Mouse (Mus musculus) hindbrain, embryonic 12.5 days (tissue): ENCODE results near the gene Egfem1. TPM values are rescaled to one million over a fixed set of nuclear protein-coding genes. Genes with fewer than 3 reads are reported as not detected.

Source experiments
- ATAC-seq: fragments of 200-750 bp; cut with Nextera tagmentation; 2 replicates; pipeline ENCODE4 v1.8.0; 2017; ENCODE audit warnings: moderate TSS enrichment; ENCODE audit not compliant: low FRiP score
- H3K27ac ChIP-seq: fragments of 300-500 bp; sonication (generic); 2 replicates; pipeline ENCODE4 v1.5.1; 2016; ENCODE audit warnings: mild to moderate bottlenecking
- H3K27me3 ChIP-seq: fragments of 300-500 bp; sonication (generic); 2 replicates; pipeline ENCODE4 v1.6.1; 2016; ENCODE audit warnings: mild to moderate bottlenecking
- H3K36me3 ChIP-seq: fragments of 300-500 bp; sonication (generic); 2 replicates; pipeline ENCODE4 v1.6.1; 2016; ENCODE audit warnings: mild to moderate bottlenecking
- H3K4me1 ChIP-seq: fragments of 300-500 bp; sonication (generic); 2 replicates; pipeline ENCODE4 v1.6.1; 2016
- H3K4me2 ChIP-seq: fragments of 300-500 bp; sonication (generic); replicated peaks from 2 replicates; pipeline ENCODE4 v1.6.1; 2016; ENCODE audit warnings: mild to moderate bottlenecking
- H3K4me3 ChIP-seq: fragments of 300-500 bp; sonication (generic); 2 replicates; pipeline ENCODE4 v1.5.1; 2016; ENCODE audit warnings: mild to moderate bottlenecking
- H3K9ac ChIP-seq: fragments of 300-500 bp; sonication (generic); 2 replicates; pipeline ENCODE4 v1.6.1; 2016; ENCODE audit warnings: mild to moderate bottlenecking, moderate library complexity
- H3K9me3 ChIP-seq: fragments of 300-500 bp; sonication (generic); replicated peaks from 2 replicates; pipeline ENCODE4 v1.6.1; 2016; ENCODE audit warnings: mild to moderate bottlenecking
- WGBS: fragments of 180-500 bp; shearing (Covaris S2); methylation state at CpG from one replicate; pipeline ENCODE4 v1.1.7; 2016; 5-methylcytosine and 5-hydroxymethylcytosine counted together
- polyA plus RNA-seq: library from polyadenylated mRNA; unstranded; fragments of >200 nt; fragmentation: Nextera tagmentation; extraction: Ambion mirVana; gene quantifications from 2 replicates; pipeline ENCODE4 v1.2.1, GENCODE M21; 2016

The Egfem1 gene
- polyA plus RNA-seq, 1 experiment from 2014 or later = 5.1 TPM

GRCm38 (mm10) chr3:29222414-29222813 is 140.6 kb downstream of the Egfem1 start:
- Histone ChIP-seq H3K9ac (no peak overlapping the region), H3K4me1 (no peaks in the 10 kb centered on the region), H3K4me3 (no peak overlapping the region), H3K4me2 (no peak overlapping the region), H3K9me3 (no peaks in the 10 kb centered on the region), H3K27ac (no peak overlapping the region), H3K36me3 (no peaks in the 10 kb centered on the region), H3K27me3 (no peaks in the 10 kb centered on the region)
- 90% methylated on average over 2 of the region's 2 CpGs for WGBS
- no peak for ATAC-seq

- no peaks in the 10 kb centered on the region for H3K9me3 ChIP-seq
- no peak overlapping the region for H3K9ac ChIP-seq
- H3K36me3 ChIP-seq = no peaks in the 10 kb centered on the region
- no peaks in the 10 kb centered on the region for H3K4me1 ChIP-seq
- WGBS = 60% methylated on average over 2 of the region's 2 CpGs
- no peaks in the 10 kb centered on the region for H3K27me3 ChIP-seq
- H3K4me3 ChIP-seq = no peak overlapping the region
- no peak for ATAC-seq
- no peak overlapping the region for H3K27ac ChIP-seq
- H3K4me2 ChIP-seq = no peak overlapping the region
Observed at GRCm38 (mm10) chr3:29229712-29230111, 147.9 kb downstream of the Egfem1 start.

DNA sequence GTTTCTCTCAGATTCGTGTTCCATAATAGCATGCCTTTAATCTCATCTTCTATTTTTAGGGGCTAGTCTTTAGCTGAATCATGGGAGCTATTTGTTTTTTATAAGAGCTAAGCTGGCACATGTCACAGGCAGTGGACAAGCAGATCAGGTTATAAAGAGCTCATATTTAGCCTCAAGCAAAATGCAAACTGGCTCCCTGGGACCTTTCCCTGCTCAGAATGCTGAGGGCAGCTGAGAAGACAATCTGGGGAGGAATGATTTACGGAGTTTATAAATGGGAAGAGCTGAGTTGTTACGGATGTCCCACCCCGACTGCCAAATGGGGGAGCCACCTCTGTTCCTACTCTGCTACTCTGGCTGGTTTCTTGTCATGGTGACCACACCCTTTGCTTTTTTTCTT is 153.7 kb downstream of the Egfem1 start:
- Histone ChIP-seq H3K27me3 (no peaks in the 10 kb centered on the region), H3K4me1 (no peaks in the 10 kb centered on the region), H3K4me2 (no peak overlapping the region), H3K4me3 (no peak overlapping the region), H3K9ac (no peak overlapping the region), H3K27ac (no peak overlapping the region), H3K9me3 (no peaks in the 10 kb centered on the region), H3K36me3 (no peaks in the 10 kb centered on the region)
- WGBS = 64% methylated on average over 4 of the region's 4 CpGs
- no peak for ATAC-seq

- no peak overlapping the region for H3K4me2 ChIP-seq
- no peaks in the 10 kb centered on the region for H3K36me3 ChIP-seq
- no peaks in the 10 kb centered on the region for H3K4me1 ChIP-seq
- H3K27me3 ChIP-seq = no peaks in the 10 kb centered on the region
- H3K4me3 ChIP-seq = no peak overlapping the region
- H3K9me3 ChIP-seq = no peaks in the 10 kb centered on the region
- H3K27ac ChIP-seq = no peak overlapping the region
- no peak overlapping the region for H3K9ac ChIP-seq
- 80% methylated on average over 5 of the region's 5 CpGs for WGBS
- ATAC-seq = no peak
Observed at GRCm38 (mm10) chr3:29236517-29236916, 154.7 kb downstream of the Egfem1 start.

- no peak for ATAC-seq
- H3K27ac ChIP-seq = no peak overlapping the region
- H3K4me2 ChIP-seq = no peak overlapping the region
- H3K9me3 ChIP-seq = no peaks in the 10 kb centered on the region
- H3K27me3 ChIP-seq = no peaks in the 10 kb centered on the region
- WGBS = 59% methylated on average over 3 of the region's 3 CpGs
- no peak overlapping the region for H3K4me3 ChIP-seq
- no peaks in the 10 kb centered on the region for H3K36me3 ChIP-seq
- H3K9ac ChIP-seq = no peak overlapping the region
- H3K4me1 ChIP-seq = no peaks in the 10 kb centered on the region
Observed at GRCm38 (mm10) chr3:29243600-29243999, 161.8 kb downstream of the Egfem1 start.

DNA sequence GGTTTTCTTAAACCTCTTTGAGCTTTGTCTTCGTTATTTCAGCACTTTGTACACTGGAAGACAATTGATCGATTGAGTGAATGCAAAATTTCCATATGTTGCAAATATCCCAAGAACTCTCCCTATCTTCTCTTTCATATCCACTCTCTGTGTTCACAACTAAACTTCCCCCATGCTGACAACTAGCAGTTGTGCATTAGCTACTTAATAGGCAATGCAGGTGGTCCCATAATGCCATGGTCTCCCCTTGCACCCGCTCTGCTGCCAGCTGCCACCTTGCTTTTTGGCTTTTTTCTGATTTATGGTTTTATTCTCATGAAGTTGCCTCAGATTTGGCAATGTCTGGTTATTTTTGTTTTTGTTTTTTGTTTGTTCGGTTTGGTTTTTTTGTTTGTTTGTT is 209.8 kb downstream of the Egfem1 start:
- H3K27me3 ChIP-seq = no peaks in the 10 kb centered on the region
- 62% methylated on average over 4 of the region's 4 CpGs for WGBS
- H3K4me2 ChIP-seq = no peak overlapping the region
- H3K4me3 ChIP-seq = no peak overlapping the region
- no peaks in the 10 kb centered on the region for H3K36me3 ChIP-seq
- H3K9ac ChIP-seq = no peak overlapping the region
- no peak for ATAC-seq
- H3K9me3 ChIP-seq = no peaks in the 10 kb centered on the region
- H3K27ac ChIP-seq = no peak overlapping the region
- H3K4me1 ChIP-seq = peaks cover 4% of the 10 kb centered on the region

- H3K4me3 ChIP-seq = no peak overlapping the region
- ATAC-seq = no peak
- no peak overlapping the region for H3K27ac ChIP-seq
- no peaks in the 10 kb centered on the region for H3K27me3 ChIP-seq
- 23% methylated on average over 3 of the region's 3 CpGs for WGBS
- no peak overlapping the region for H3K9ac ChIP-seq
- no peaks in the 10 kb centered on the region for H3K36me3 ChIP-seq
- peaks cover 4% of the 10 kb centered on the region for H3K4me1 ChIP-seq
- H3K9me3 ChIP-seq = no peaks in the 10 kb centered on the region
- H3K4me2 ChIP-seq = no peak overlapping the region
Observed at GRCm38 (mm10) chr3:29292251-29292650, 210.4 kb downstream of the Egfem1 start.

GRCm38 (mm10) chr3:29293230-29293629 is 211.4 kb downstream of the Egfem1 start:
- Histone ChIP-seq H3K27me3 (no peaks in the 10 kb centered on the region), H3K27ac (0 out of 2 replicates have a peak overlapping the region, but pooled peaks have one; percentile 35), H3K4me2 (no peak overlapping the region), H3K9ac (no peak overlapping the region), H3K4me3 (no peak overlapping the region), H3K9me3 (no peaks in the 10 kb centered on the region), H3K4me1 (peaks cover 4% of the 10 kb centered on the region), H3K36me3 (no peaks in the 10 kb centered on the region)
- 42% methylated on average over 4 of the region's 4 CpGs for WGBS
- ATAC-seq = no peak

DNA sequence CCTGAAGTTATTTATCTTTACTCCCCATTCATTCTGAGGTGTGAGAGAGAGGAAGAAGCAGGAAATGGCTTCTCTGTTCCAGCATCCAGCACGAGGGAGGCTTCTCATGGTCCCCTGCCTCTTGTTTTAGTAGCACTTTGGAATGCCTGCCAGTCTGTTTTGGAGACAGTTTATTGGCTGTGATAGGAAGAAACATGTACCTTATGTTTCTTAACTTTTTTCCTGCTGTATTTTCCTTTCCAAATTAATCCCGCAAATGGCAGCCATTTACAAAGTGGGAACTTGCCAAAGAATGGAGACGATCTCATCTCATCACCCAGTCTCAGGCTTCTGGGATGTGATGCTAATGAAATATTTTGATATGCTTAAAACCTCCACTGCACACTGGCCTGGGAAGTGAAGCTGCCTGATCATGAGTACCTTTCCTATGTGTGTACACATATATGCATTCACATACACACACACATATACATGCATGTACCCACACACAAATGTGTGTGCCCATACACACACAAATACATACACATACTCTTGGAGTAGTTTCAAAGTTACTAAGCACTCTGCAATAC is 260.5 kb downstream of the Egfem1 start:
- H3K4me2 ChIP-seq = no peak overlapping the region
- no peak for ATAC-seq
- H3K4me3 ChIP-seq = no peak overlapping the region
- no peak overlapping the region for H3K27ac ChIP-seq
- no peaks in the 10 kb centered on the region for H3K36me3 ChIP-seq
- no peaks in the 10 kb centered on the region for H3K9me3 ChIP-seq
- no peak overlapping the region for H3K9ac ChIP-seq
- 86% methylated on average over 3 of the region's 3 CpGs for WGBS
- no peaks in the 10 kb centered on the region for H3K27me3 ChIP-seq
- H3K4me1 ChIP-seq = no peaks in the 10 kb centered on the region

DNA sequence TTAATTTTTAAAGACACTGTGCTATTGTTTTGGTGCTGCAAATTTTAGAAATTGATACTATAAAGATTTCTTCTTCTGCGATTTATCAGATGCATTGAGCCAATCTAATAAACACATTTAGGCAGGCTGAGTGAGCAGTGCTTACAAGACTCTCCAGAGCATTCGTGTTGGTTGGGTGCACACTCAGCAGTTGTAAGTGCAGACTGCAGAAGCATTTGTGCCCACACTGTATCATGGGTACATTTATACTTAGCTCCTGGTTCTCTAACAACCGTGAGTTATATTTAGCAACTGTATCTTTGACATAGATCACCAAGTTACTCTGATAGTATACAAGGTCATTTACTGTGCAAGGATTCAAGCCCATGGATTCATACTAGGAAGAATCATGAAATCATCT is 264.0 kb downstream of the Egfem1 start:
- Histone ChIP-seq H3K36me3 (no peaks in the 10 kb centered on the region), H3K27me3 (no peaks in the 10 kb centered on the region), H3K4me1 (no peaks in the 10 kb centered on the region), H3K27ac (no peak overlapping the region), H3K4me3 (no peak overlapping the region), H3K9ac (no peak overlapping the region), H3K4me2 (no peak overlapping the region), H3K9me3 (no peaks in the 10 kb centered on the region)
- no peak for ATAC-seq
- 82% methylated on average over 3 of the region's 3 CpGs for WGBS

DNA sequence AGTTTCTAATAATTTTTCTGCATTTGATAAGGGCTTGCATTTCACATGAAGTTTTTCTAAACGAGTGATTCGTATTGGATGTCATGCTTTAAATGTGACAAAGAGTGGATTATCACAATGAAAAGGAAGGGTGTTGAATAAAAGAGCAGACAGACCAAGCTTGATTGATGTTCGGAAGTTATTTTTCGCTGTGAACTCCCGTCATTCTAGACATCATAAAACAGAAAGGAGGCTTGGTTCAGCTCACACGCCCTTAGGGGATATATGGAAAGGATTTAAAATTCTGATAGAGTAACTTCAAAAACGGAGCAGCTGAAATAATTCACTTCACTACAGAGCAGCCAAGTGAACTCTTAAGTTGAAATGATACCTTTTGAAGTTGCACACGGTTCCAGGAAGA is 285.1 kb downstream of the Egfem1 start:
- Histone ChIP-seq H3K9ac (no peak overlapping the region), H3K4me3 (no peak overlapping the region), H3K4me2 (no peak overlapping the region), H3K4me1 (no peaks in the 10 kb centered on the region), H3K36me3 (no peaks in the 10 kb centered on the region), H3K9me3 (no peaks in the 10 kb centered on the region), H3K27me3 (no peaks in the 10 kb centered on the region), H3K27ac (no peak overlapping the region)
- WGBS = 68% methylated on average over 8 of the region's 8 CpGs
- no peak for ATAC-seq

DNA sequence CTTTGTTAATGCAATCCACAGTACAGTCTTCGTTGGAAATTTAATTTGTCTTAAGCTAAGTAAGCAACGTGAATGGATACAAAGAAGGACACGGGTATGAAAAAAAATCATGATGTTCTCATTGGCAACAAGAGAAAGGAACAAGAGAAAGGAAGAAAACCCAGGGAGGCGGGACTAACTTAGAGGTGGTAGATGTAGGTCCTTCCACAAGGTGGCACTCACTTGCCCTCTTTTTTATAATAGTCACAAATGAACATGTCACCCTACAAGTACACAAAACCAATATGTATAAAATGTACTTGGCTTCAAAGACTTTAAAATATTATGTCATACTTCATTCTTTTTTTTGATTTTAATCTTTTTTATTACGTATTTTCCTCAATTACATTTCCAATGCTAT is 288.7 kb downstream of the Egfem1 start:
- H3K27ac ChIP-seq = no peak overlapping the region
- no peak overlapping the region for H3K4me3 ChIP-seq
- WGBS = 72% methylated on average over 5 of the region's 5 CpGs
- ATAC-seq = no peak
- H3K4me1 ChIP-seq = no peaks in the 10 kb centered on the region
- no peak overlapping the region for H3K9ac ChIP-seq
- no peaks in the 10 kb centered on the region for H3K27me3 ChIP-seq
- no peaks in the 10 kb centered on the region for H3K36me3 ChIP-seq
- no peaks in the 10 kb centered on the region for H3K9me3 ChIP-seq
- no peak overlapping the region for H3K4me2 ChIP-seq

- Histone ChIP-seq H3K4me2 (no peak overlapping the region), H3K27ac (no peak overlapping the region), H3K9ac (no peak overlapping the region), H3K4me3 (no peak overlapping the region), H3K27me3 (no peaks in the 10 kb centered on the region), H3K36me3 (no peaks in the 10 kb centered on the region), H3K9me3 (no peaks in the 10 kb centered on the region), H3K4me1 (no peaks in the 10 kb centered on the region)
- WGBS = 63% methylated on average over 2 of the region's 2 CpGs
- no peak for ATAC-seq
Observed at GRCm38 (mm10) chr3:29381255-29381654, 299.4 kb downstream of the Egfem1 start.
